Mouse (Mus musculus) c-Kit-negative CD71-positive TER-119-positive erythroid progenitor cells, embryonic 14.5 days (primary cell): Measurements from ENCODE around the gene Rbmxl1.
A peak's percentile ranks its signal among the peaks of the same experiment; 100 is the strongest.
"Not testable (repeated sequence)": the region's sequence is repeated elsewhere in the genome, so short reads cannot be mapped to it uniquely, and the experiment has no call there.

ENCODE experiments used
- DNase-seq: peaks from one replicate; pipeline ENCODE4 v3.0.0-alpha.2; 2013; ENCODE audit warnings: low read depth, low spot score

Gene Rbmxl1

DNA sequence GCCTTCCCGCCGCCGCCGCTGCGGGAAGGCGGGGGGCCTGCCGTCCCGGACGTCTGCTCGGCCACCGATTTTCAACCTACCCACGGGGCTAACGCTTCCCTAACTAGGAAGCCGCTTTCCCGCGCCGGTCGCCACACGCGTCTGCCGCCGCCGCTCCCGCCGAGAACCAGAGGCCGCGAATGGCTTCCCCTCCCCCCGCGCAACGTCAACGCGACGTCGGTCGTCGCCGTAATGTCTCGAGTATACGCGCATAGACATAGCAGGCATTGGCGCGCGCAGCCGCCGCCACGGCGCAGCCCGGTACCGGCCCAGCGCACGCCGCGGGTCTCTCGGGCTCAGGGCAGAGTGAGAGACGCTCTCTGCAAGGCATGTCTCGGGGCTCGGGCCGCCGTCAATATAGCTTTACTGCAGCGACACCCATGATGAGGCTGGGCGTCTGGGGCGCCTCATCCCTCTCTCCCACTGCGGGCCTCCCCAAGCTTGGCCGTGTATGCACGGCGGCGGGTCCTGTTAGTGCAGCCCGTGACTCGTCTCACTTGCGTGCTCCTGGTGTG, at the start of gene Rbmxl1:
Rbmxl1 (minus strand) TSS at position 180 of the 554 bp plus-strand sequence.
- DNase-seq = peak; percentile 77

DNA sequence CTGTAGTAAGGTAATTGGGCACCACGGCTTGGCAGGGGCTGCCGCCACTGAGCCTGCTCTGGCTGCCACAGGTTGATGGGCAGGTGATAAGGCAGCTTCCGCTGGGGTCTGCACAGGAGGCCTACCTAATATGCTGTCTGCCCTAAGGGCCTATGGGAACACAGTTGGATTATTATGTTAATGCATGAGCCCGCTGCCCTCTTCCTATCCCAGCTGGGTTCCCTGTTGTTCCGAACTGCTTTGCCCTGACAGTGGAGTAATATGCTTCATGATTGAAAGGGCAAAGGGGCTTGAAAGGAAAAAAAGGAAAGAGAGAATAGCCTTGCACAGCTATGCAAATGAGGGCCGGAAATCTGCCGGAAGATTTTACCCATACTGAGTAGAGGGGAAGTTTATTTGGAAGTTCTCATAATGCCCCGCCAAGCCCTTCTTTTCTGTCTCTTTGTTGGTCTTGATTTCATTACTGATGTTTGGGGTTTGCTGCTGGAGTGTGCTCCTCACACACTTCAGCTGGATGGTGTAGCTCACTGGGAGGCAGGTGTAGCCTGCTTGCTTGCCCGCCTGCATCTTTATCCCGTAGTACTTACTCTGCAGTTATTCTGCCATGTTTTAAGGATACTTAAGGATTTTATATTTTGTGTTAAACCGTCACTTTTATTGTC, 48.2 kb upstream of the Rbmxl1 start:
- DNase-seq = no peak

DNA sequence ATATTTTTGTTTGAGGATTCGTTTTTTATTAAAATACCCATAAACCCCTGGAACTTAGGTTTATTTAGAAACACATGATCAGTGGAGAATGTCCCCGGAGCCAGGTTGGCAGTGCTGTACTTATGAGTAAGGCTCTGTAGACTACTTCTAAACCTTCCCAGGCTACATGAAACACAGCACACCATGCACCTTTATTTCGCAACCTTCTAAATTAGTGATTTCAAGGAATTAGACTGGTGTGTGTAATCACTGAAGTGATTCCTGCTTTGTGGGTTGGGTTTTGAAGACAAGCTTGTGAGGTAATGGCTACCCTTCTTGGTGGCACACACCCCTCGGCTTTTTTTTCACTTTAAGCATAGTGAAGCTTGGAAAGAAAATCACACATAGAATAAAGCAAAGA, 47.1 kb upstream of the Rbmxl1 start:
- DNase-seq = no peak

DNA sequence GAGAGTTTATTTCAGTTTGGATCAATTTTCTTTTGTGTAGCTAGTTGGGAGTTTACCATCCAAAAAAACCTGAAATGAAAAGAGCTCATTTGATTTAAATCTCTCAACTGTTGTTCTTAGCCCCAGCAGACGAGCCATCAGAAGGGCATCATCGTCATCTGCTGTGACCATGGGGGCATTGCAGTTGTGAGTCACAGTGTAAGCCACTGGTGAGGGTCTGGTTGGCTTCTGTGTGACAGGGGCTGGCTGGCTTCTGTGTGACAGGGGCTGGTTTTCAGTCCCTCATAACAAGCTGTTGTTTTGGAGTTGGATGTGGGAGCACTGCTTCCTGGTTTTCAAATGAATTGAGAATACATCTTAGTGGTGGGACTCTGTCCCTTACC, 42.0 kb upstream of the Rbmxl1 start:
- no peak for DNase-seq

DNA sequence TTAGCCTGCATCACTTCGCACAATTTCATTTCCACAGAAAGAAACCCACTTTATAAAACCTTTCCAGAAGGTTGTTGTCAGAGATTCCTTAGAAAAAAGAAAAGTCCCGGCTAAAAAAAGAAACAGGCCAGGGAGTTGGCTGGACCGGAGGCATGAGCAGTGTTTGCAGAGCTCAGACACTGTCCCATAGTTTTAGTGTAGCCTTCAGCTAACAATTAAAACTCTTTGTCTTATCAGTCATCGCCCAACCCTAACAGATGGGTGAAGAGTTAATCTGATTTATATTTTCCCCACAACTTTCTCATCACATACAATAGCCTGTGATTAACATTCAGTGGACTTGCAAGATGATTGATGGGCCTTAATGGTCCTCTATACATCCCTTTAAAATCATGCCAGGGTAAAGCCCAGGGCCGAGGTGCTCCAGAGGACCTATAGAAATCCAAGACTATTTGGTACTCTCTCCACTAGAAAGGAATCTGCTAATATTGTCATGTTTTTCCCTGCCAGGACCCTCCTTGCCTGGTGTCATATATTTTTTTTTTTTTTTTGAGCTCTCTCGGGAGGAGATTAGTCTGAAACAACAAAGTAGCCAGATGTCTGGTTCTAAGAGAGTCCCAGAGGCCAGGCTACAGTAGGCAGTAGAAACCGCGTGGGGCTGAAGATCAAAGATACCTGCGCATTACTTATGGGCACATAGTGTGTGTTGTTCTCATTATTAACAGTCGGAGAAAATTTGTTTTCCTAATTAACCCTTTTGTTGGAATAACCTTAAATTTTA, 41.5 kb upstream of the Rbmxl1 start:
- no peak for DNase-seq

DNA sequence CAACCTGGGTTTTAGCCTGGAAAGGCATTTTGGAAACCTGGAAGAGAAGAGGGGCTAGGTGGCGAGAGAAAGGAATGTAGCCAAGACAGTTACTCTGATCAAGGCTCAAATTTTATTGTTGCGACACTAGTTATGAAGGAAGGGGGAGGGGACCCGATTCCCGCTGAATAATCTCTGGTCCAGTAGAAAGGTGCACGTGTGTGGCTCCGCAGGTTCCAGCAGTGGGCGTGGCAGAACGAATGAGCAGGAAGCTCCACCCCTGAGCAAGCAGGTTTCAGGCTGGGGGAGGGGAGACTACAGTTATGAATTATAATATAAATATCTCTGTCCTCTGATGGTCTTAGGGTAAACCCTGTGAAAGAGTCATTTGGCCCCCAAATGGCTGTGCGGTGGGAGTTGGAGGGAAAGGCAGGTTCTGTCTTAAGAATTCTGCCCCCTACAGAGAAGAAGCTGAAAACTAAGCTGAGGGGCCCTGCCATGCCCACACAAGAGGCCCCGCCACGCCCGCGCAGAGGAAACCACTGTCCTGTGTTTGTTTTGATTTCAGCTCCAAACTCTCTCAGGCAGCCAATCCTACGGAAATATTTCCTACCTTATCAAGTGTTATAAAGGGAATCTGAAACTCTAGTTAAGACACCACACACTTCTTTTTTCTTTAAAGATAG, 36.6 kb upstream of the Rbmxl1 start:
- DNase-seq = not testable (repeated sequence)

DNA sequence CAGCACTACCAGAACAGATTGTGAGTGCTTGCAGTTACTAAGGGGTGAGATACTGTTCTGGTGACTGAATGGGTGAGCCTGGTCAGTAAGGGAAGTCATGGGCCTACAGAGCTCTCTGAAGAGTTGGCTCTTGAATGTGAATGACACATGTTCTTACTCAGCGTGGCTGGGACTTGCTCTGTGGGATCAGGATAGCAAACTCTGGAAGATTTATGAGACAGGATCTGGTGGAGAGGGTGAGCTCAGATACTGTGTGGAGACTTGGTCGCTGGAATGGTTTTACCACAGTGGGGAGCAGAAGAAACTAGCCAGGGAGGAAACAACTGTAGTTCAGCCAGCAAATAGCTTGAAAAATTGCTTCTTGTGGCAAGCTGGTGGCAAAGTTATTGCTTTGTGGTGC, 35.8 kb upstream of the Rbmxl1 start:
- no peak for DNase-seq

DNA sequence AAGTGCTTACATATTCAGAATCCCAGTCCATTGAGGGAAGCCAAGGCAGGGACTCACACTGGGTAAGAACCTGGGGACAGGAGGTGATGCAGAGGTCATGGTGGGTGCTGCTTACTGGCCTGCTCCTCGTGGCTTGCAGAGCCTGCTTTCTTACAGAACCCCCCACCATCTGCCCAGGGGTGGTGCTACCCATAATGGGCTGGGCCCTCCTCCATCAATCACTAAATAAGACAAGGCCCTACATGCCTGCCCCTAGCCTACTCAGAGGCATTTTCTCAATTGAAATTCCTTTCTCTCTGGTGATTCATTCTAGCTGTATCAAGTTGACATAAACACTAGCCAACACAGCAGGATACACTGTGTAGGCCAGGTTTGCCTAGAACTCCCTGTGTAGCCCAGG, 34.9 kb upstream of the Rbmxl1 start:
- no peak for DNase-seq

DNA sequence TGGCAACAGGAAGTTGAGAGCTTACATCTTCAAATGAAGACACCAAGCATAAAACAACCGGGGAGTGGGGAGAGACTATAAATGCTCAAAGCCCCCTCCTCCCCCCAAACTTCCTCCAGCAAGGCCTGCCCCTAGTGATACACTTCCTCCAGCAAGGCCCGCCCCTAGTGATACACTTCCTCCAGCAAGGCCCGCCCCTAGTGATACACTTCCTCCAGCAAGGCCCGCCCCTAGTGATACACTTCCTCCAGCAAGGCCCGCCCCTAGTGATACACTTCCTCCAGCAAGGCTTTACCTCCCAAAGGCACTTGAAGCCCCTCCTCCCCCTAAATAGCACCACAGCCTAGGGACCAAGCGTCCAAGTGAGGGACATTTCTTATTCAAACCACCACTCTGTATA, 34.0 kb upstream of the Rbmxl1 start:
- not testable (repeated sequence) for DNase-seq

DNA sequence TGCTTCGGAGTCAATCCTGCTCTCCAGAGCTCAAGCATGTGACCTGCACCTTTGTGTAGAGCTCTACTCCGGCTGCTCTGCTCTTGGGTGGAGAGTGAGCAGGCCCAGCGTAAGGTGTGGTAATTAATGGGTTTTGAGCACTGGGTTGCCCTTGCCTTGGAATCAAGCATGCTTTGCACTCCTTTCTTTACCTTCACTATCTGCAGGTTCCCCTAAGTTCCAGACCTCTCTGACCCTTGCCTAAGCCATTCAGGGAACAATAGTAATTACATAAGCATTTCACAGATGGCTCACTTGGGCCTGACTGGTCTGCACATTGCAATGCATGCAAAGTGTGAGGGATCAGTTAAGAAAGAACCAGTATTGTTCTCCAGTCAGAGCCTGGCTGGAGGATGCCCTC, 29.1 kb upstream of the Rbmxl1 start:
- no peak for DNase-seq

DNA sequence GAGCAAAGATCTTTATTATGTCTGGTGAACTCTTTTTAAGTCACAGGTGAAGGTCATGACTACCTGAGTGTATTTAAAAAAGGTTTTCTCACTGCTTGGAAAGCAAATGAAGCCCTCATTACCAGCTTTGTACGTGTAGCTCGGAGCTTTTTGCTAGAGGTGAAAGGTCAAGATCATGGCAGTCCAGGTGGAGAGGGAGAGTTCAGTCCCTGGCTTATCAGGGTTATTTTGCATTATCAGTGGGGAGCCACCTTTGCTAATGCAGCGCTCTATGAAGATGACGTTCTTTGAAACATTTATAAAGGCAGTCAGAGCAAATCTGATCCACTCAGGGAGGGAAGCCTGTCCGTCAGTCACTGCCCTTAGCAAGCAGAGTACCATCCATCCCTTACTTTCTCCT, 28.0 kb upstream of the Rbmxl1 start:
- no peak for DNase-seq

DNA sequence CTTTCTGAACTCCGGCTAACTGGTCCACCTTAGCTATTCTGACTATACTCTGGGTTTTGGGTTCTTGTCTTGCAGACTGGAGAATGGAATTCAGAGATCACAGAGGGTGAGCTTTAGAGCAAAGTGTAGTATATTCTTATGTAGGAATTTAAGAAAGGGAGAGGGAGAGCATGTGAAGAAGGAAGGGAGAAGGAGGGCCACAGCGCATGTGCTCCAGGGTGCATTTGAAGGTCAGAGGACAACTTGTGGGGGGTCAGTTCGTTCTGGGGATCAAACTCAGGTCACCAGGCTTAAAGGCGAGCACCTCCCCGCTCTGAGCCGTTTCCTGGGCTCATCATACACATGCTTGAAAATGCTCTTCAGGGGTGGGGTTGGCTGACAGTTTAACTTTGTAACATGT, 25.3 kb upstream of the Rbmxl1 start:
- DNase-seq = no peak

DNA sequence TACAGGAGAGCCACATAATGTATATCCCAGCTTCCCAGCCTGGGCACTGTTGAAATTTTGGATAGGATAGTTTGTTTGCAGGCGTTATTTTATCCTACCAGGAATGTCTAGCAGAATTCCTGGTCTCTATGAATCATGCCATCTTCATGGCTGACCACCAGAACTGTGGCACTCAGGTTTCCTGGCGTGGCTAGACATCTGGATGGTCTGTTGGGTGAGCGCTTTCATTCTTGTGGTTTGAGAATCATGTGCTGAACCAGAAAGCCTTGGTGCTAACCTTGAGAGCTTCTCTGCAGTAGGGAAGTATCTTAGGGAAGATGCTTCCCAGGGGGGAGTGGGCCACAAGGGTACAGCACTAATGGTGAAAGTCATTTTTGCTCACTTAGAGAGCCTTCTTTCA, 6.4 kb upstream of the Rbmxl1 start:
- DNase-seq = no peak

DNA sequence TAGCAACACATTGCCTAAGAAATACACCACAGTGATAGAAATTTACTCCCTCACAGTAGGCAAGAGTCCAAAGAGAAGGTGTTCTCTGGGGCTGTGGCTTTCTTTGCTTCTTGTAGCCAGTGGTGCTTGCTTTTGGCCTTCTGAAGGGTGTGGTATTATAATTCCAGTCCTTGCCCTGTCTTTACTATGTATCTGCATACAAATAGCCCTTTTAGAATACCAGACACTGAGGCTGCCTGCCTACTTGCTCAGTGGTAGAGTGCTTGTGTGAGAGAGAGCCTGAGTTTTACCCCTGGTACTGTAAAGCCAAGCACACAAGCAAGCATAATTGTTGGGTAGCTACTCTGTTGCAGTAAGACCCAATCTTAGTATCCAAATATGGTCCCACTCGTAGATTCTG, 6.0 kb upstream of the Rbmxl1 start:
- no peak for DNase-seq

DNA sequence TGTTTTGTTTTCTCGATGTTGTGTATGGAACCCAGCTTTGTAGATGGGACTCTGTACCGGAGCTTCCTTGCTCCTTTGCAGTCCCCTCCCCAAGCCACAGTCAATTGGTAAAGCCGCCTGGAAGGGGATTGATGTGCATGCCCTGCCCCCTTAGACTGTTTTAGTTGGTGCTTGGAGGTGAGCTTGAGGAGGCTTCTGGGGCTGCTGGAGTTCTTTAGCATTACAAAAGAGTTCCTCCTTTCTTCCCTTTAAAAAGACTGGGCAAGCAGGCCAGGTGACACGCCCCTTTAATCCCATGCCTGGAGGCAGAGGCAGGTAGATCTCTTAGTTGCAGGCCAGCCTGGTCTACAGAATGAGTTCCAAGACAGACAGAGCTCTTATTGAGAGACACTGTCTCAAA, 4.4 kb upstream of the Rbmxl1 start:
- DNase-seq = no peak

DNA sequence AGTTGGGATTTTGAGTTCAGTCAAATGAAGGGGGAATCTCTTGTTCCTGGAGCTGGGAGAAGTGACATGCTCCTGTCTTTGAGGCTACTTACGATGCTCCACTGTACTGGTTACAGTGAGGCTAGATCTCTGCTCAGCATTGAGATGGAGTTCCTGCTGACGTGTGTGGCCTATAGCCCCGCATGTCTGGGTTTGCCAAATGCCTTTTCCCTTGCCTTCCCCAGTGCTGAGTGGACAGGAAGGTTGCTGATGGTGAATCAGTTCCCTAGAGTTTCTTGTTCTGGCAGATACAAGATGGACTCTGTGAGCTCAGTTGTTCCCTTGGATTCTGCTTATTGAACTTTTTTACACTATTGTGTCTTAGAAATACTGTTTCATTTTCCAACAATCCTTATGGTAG, 2.2 kb upstream of the Rbmxl1 start:
- no peak for DNase-seq

DNA sequence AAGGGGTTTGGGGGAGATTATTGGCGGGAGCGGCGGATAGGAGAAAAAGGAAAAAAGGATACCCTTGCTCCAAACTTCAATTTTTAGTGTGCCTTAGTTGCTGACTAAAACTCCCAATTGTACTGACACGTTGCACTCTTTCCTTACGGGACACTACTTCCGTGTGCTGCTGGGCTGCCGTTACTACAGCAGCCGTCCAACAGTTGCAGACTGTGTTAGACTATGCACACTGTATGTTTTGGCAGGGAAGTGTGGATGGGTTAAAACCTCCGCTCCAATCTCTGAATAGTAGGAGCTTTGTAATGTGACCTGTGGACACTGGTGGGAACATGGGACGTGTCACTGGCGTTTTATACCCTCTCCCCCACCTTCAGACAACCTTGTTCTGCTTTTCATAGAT, 1.4 kb upstream of the Rbmxl1 start:
- DNase-seq = peak; percentile 15

DNA sequence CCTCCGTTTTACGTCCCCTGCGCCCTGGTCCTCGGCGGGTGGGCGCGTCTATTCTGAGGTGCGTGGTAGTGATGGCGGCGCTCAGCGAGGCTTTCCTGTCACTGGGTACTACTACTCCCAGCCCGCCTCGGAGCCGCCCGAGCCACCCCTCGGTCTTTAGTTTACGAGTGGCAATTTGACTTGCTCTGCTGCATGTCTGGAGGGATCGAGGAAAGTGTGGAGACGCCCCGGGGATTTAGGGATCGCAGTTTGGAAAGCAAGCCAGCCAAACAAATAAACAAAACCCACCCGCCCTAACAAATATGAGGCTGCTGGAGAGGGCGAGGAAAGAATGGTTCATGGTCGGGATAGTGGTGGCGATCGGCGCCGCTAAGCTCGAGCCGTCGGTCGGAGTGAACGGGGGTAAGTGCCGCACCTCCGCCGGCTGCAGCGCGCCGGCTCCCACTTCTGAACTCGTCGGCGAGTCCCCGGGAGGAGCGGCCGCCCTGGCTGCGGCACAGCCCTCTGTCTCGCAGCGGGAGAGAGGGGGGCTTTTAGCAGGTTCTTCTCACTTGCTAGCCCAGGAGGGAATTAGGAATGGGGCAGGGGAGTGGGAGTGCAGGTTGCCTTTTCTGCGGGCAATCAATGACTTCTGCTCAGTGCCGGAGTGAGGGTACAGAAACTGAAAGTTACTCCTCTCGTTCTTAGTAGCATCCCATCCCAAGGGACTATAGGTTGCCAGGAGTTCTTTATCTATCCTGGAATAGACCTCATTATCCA, 754 bp upstream of the Rbmxl1 start, which contains the start of gene Slc10a7:
Slc10a7 (plus strand) TSS at position 74 of the 759 bp plus-strand sequence.
- peak; percentile 65 for DNase-seq

DNA sequence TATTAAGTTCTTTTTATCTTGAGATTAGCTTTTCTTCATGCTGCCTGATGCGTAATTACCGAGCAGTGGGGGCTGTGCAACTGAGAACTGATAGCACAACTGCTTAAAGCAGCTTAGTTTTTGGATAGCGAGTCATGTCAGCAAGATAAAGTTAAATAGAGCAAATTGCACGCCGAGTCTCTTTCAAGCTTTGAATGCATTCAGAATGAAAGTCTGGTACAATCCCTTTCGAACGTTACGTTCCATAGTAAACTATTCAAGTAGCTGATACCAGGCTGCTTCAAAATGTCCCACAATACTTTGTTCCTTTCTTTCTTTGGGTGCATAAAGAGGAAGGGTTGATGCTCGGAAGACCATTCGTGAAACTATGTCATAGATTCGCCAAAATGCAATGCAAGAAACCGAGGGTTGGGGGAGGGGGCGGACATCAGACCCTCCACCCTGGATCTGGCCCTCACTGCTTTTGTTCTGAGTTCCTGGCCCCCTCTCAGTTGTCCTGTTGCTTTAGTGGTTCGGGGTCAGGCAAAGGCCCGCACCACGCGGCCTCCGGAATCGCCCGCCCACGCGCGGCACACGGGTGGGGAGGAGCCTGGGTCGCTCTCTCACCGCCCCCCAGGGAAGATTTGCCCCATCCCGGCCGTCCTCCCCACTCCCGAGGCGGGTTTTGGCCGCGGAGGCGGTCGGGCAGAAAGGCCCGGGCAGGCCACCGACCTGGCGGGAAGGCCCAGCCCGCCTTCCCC, 549 bp downstream of the Rbmxl1 start:
- peak; percentile 26 for DNase-seq

DNA sequence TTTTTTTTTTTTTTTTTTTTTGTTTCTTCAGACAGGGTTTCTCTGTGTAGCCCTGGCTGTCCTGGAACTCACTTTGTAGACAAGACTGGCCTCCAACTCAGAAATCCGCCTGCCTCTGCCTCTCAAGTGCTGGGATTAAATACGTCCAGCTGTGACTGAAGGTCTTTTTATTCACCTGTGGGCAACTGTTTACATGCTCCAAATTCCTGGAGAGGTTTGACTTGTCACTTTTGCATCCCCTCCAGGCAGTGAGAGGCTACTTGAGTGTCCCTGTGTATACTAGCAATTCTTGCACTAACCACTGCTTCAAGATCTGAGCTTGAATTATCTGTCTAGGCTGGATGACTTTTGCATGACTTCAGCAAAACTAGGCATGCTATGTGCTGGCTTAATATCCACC, 6.0 kb downstream of the Rbmxl1 start:
- no peak for DNase-seq

DNA sequence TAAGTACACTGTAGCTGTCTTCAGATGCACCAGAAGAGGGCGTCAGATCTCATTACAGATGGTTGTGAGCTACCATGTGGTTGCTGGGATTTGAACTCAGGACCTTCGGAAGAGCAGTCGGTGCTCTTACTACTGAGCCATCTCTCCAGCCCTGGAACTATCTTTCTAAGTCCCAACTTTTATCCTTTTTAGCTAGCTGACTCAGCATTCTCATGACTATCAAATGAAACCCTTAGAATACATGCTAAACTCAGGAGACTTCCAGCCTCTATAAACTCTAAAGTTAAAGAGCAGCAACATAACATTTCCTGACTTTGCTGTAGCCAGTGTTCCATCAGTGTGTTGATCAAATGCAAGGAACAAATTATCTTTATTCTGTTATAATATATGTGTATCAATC, 12.4 kb downstream of the Rbmxl1 start:
- DNase-seq = not testable (repeated sequence)
